Mouse (Mus musculus): ENCODE results near the gene Cldn11.
"Not testable (repeated sequence)": the region's sequence is repeated elsewhere in the genome, so short reads cannot be mapped to it uniquely, and the experiment has no call there.

Cldn11 gene

DNA sequence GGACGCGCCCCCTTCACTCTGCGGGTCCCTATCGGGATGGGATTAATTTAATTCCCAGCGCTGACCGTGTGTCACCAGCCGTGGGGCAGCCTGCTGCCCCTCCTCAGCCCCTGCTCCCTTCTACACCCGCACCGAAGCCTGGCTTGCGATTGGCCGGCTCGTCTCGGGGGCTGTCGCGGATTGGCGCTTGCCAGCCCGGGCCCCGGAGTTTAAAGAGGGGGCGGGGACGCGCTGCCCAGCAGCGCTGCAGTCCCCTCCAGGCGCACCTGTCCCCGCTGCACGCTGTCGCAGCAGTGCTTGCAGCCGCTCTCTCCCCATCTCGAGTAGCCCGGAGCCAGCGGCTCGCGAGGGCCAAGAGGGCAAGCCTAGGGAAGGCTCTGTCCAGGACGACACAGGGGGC, at the start of gene Cldn11:
TSS of gene Cldn11 (plus strand) at position 215 of the 400 bp plus-strand sequence.
- peak; percentile 67 for DNase-seq (ENCODE audit: low spot score)

GRCm38 (mm10) chr3:31100026-31100425, 49.7 kb upstream of the Cldn11 start:
- no peak for DNase-seq (ENCODE audit: low spot score)

- no peak for DNase-seq (ENCODE audit: low spot score)
Observed at GRCm38 (mm10) chr3:31100802-31101201, 48.9 kb upstream of the Cldn11 start.

DNA sequence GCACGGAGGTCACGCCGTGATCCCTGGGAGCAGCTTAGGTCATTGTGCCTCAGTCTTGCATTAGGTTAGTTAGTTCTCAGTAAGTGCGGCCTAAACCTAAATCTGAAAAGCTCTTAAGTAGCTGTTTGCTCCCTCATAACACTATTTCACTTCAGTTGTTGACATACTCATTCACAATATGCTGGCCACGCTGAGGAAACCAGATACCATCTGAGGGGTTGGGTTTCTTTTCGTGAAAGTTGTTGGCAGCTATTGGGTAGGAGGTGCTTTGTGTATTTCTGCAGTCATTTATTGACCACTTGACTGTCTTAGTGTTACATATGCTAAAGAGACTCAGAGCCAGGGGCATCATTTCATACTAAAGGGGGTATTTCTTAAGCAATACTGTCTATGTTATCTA, 44.8 kb upstream of the Cldn11 start:
- DNase-seq (ENCODE audit: low spot score), result no peak

DNA sequence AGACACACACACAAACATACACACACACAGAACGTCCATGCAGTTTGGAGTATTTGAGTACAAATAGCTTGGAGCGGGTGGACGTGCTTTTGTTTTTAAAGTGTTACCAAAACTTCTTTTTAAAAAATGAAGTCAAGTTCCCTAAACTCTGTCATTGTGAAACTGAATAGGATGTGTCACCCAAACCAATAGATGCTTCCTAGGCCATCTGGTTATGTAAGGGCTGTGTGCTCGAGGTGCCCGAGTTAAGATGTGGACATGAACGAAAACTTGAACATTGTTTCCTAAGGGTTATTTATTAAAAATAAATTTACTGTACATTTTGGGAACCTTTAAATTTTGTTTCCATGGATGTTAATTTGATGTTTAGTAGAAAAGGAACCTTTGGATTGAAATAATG, 43.1 kb upstream of the Cldn11 start:
- no peak for DNase-seq (ENCODE audit: low spot score)

DNA sequence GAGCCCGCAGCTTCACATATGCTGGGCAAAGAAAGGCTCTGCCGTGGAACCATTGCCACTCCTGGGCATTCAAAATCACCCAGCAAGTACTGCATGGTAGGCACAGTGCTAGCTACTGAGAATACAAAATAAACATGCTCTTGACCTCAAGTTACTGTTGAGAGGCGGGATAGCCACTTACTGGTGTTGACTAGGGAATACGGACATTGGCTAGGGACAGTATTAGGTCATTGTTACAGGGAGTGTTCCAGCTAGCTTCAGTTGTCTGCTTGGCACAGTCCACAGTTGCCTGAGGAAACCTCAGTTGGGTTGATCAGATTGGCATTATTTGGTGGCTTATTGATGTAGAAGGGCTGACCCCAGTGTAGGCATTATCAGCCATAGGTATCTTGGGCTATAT, 42.0 kb upstream of the Cldn11 start:
- no peak for DNase-seq (ENCODE audit: low spot score)

GRCm38 (mm10) chr3:31109108-31109507, 40.6 kb upstream of the Cldn11 start:
- DNase-seq (ENCODE audit: low spot score), result no peak

DNA sequence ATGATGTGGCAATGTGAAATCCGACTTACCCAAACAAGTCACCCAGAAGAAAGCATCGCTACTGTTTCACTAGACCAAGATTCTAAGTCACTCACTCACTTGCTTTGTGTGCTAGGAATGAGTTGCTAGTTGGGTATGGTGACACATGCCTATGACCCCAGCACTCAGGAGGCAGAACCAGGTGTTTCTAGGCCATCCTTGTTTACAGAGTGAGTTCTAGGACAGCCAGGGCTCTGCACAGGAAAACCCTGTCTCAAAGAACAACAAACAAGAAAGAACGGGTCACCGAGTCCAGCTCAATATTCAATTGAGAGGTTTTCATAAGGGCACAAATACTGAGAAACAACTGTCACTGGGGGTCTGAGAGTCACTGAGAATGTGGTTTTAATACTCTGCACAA, 26.6 kb upstream of the Cldn11 start:
- DNase-seq (ENCODE audit: low spot score), result no peak

DNA sequence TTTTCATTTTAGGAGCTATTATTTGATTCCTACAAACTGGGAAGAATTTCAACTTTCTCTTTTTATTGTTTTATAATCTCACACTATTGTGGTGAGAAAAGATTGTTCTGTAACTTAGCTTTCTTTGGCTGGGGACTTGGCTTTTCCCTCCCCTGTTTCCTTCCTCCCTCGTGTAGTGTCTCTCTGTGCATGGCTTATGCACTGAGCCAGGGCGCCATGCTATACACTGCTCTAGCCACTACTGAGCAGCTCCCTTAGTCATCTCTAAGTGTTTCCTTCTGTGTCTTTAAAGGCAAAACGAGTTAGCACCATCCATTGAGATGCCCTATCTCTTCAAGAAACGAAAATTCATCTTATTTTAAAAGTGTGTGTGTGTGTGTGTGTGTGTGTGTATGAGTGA, 23.4 kb upstream of the Cldn11 start:
- no peak for DNase-seq (ENCODE audit: low spot score)

DNA sequence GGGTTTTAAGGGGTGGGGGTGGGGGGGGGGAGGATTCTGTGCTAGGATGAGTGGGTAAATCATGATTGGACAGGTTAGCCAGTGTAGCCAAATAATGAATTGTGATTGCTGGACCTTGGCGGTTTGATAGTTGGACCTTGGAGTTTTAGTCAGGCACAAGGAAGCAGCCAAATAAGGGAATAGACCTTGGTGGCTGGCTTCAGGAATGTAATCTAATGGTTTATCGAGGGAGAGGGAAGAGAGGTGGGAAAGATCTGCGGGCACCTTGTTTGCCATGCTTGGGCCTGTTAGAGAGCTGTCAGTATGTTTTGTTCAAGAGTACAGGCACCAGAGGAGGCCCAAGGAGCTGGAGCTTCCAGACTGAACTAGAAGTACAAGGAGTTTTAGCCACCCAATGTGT, 22.9 kb upstream of the Cldn11 start:
- no peak for DNase-seq (ENCODE audit: low spot score)

DNA sequence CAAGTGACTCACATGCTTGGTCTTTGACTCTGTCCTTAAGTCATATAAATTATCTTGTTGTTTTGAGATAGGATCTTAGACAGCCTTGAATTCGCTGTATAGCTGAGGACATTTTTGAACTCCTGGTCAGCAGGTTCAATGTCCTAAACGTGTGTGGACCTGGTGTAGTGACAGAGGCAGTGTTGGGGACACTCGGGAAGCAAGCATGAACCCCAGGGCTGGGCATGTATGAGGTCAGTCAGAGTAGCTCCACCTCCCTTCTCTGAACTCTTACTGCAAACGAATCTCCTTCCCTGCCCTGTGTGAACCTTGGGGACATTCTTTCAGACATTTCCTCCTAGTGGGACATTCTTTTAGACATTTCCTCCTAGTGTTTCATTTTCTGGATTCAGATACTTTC, 20.0 kb upstream of the Cldn11 start:
- no peak for DNase-seq (ENCODE audit: low spot score)

- no peak for DNase-seq (ENCODE audit: low spot score)
Observed at GRCm38 (mm10) chr3:31133664-31134063, 16.1 kb upstream of the Cldn11 start.

DNA sequence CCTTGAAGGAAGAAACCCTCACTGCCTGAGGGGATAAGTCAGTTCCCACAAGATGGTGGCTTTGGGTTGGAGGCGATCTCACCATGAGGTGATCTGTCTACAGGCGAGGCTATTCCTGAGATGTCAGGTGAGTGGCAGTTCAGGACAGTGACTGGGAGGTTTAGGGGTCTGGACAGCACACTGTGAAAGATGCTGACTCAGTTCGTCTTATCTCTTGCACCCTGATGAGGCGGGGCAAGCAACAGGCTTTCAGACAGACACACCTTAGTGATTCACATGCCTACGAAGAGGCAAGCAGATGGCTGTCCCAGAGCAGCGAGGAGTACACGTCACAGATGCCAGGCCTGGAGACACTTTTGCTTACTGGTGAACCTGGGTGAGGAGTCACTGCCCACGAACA, 15.5 kb upstream of the Cldn11 start:
- DNase-seq (ENCODE audit: low spot score), result no peak

DNA sequence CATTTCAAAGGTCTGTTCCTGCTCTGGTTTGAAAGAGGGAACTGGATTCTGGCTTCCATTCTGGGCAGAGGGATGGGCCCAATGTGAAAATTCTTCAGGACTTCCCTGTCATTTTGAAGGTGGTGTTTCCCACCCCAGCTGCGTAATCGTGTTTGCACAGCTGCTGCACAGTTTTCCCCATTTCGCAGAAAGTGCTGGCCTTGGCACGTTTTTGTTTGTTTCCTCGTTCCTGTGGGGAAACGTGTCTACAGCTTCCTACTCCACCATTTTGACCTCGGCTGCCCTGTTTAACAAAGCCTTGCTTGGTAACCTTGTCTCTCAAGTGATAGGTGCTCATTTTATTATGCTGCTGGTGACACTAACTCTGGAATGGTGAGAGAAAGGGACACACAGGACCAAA, 15.0 kb upstream of the Cldn11 start:
- no peak for DNase-seq (ENCODE audit: low spot score)

DNA sequence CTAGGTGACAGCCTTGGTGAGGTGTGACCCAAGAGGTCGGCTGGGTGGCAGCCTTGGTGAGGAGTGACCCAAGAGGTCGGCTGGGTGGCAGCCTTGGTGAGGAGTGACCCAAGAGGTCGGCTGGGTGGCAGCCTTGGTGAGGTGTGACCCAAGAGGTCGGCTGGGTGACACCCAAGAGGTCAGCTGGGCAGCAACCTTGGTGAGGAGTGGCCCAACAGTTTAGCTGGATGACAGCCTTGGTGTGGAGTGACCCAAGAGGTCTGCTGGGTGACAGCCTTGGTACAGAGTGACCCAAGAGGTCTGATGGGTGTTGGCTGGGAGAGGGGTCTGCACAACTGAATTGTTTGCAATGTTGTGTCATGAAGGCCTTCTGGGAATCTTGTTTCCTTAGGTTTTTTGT, 13.1 kb upstream of the Cldn11 start:
- DNase-seq (ENCODE audit: low spot score), result not testable (repeated sequence)

DNA sequence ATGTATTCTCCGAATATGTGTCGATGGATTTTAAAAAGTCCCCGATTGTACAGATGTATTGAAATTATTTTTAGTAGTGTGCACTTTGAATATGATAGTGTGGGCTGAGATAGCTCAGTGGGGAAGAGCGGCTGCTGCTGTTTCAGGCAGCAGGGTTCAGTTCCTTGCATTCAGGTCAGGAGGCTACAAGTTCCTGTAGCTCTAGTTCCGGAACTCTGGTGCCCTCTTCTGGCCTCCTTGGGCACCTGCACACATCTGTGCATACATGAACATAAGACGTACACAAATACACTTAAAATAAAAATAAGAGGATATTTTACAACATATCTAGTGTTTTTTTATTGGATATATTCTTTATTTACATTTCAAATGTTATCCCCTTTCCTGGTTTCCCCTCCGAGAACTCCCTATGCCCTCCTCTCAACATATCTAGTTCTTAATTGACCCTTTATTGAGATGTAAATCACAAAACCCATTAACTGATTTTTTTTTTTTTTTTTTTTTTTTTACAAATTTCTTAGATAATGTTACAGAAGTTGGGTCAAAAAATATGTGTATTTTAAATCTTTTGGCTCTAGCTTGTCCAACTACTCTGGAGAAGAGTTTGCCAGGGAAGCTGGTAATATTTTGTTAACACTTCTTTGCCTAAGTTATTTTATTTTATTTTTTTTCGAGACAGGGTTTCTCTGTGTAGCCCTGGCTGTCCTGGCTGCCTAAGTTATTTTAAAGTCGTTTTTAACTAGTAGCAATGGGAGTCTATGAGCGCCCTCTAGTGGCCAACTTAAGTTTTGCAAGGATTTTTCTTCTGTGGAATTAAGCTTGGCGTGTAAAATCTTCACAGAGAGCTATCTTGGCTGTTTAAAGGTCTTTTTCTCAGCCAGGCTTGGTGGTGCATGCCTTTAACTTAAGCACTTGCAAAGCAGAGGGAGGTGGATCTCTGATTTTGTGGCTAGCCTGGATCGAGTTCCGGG, 11.0 kb upstream of the Cldn11 start:
- DNase-seq (ENCODE audit: low spot score), result no peak

- DNase-seq (ENCODE audit: low spot score), result no peak
Observed at GRCm38 (mm10) chr3:31141621-31142020, 8.1 kb upstream of the Cldn11 start.

DNA sequence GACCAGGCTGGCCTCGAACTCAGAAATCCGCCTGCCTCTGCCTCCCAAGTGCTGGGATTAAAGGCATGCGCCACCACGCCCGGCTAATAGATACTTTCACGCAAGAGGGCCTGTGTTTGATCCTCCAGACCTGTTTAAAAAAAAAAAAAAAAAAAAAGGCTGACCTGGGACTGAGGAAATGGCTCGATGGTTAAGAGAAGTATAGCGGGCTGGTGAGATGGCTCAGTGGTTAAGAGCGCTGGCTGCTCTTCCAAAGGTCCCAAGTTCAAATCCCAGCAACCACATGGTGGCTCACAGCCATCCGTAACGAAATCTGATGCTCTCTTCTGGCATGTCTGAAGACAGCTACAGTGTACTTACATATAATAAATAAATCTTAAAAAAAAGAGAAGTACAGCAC, 4.5 kb upstream of the Cldn11 start:
- not testable (repeated sequence) for DNase-seq (ENCODE audit: low spot score)

DNA sequence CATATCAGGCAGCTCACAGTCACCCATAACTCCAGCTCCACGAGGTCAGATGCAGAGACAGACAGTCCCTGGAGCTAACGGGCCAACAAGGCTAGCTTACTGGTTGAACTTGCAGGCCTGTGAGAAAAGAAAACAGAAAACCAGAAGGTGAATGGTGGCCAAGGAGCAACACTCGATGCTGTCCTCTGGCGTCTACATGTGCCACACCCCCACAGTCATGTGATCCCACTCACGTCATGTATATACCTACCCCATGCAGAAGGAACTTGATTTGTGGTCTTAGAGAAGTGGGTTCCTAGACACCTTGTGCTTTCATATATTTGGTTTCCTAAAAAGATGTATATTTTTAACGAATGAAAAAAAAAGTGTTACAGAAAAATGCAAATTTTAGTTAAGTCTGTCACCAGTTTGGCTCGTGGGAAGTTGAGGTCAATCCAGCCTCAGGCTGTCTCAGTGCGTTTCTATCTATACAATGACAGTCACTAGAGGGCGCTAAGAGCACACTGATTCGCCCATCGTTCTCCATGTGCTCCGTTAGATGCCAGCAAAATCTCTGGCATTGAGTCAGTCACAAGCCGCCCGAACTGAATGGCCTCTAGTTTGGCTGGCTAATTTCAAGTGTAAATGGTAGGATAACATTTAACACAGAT, 4.0 kb upstream of the Cldn11 start:
- DNase-seq (ENCODE audit: low spot score), result peak; percentile 53

DNA sequence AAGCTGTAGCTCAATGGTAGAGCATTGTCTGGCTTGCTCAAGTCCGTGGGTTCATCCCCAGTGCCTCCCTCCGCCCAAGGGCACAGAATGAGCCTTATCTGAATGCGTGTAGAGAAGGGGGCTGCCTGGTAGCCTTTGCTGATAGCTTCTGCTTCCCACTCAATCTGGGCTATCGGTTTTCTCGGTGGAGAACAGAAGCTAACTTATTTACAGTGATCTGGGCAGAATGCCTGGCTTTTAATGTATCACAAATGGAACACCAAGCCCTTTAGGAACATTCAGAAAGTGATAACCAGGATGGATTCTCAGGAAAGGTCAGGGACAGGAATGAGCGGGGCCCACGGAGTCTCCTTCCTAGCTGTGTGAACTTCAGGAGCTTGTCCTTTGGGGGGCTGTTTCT, 1.1 kb upstream of the Cldn11 start:
- no peak for DNase-seq (ENCODE audit: low spot score)

- peak; percentile 61 for DNase-seq (ENCODE audit: low spot score)
Observed at GRCm38 (mm10) chr3:31152108-31152507, 2.4 kb downstream of the Cldn11 start.

GRCm38 (mm10) chr3:31156126-31156525, 6.4 kb downstream of the Cldn11 start:
- DNase-seq (ENCODE audit: low spot score), result no peak

- no peak for DNase-seq (ENCODE audit: low spot score)
Observed at GRCm38 (mm10) chr3:31157776-31158175, 8.1 kb downstream of the Cldn11 start.

Measured in ovary, postnatal 36 days (tissue).